Comparison of ENCODE assay signal across 9 mouse cellular contexts in genomic region chr7:112479116-112479515, GRCm38 (mm10). TPM values are rescaled to one million over a fixed set of nuclear protein-coding genes. Genes with fewer than 3 reads are reported as not detected.
DNase-seq lines count a peak whose midpoint lies in the region; ATAC-seq and TF ChIP-seq lines count a peak whose summit lies in the region.
"Had no signal": no experiment of that assay in that cellular context is flagged by ENCODE, and none has a peak within 500 bp of the region (broad histone marks: within the 10 kb centered on the region; RNA-seq: fewer than 3 reads in every experiment).

No protein-coding gene starts in this region.

- TF ChIP-seq CTCF in lung, embryonic 14.5 days (IDR thresholded peaks at IDR 0.05; ENCODE audit: low read depth): no peak

- 29% methylated on average over 6 of the region's 6 CpGs for WGBS in lung, embryonic 14.5 days

- no peak overlapping the region for H3K4me3 ChIP-seq in lung, embryonic 14.5 days (ENCODE audit: low read depth, low read length)

- H3K36me3 ChIP-seq in lung, embryonic 14.5 days (ENCODE audit: insufficient read depth): no peaks in the 10 kb centered on the region

- no peak overlapping the region for H3K4me2 ChIP-seq in lung, embryonic 14.5 days

- H3K9me3 ChIP-seq in lung, embryonic 14.5 days (ENCODE audit: low read depth, low read length): no peaks in the 10 kb centered on the region

- H3K9ac ChIP-seq in lung, embryonic 14.5 days: no peak overlapping the region

- H3K27ac ChIP-seq in lung, embryonic 14.5 days (ENCODE audit: low read depth): peak overlapping the region; percentile 67

- no peaks in the 10 kb centered on the region for H3K27me3 ChIP-seq in lung, embryonic 14.5 days (ENCODE audit: insufficient read depth, low read length)

- DNase-seq in urinary bladder, postnatal 14 days (ENCODE audit: low spot score): peak; percentile 65
- no peak for DNase-seq in urinary bladder, postnatal 10 days (ENCODE audit: low spot score)
- DNase-seq in heart, adult 8-10 months (ENCODE audit: low spot score): peak; percentile 67
- DNase-seq in kidney, postnatal 14 days: peak; percentile 77
- DNase-seq in lung, embryonic 14.5 days: peak; percentile 74
- DNase-seq in thymus, adult 18-20 months: no peak
- no peak for DNase-seq in embryo, embryonic 10 days (ENCODE audit: low spot score)
- DNase-seq in spleen, postnatal 36 days (ENCODE audit: low spot score in 2 of 2): no peak

- peaks cover 21% of the 10 kb centered on the region for H3K4me1 ChIP-seq in lung, embryonic 14.5 days (ENCODE audit: insufficient read depth)

- peak; percentile 67; the same call in 1 of the 2 replicates for ATAC-seq in lung, embryonic 14.5 days (ENCODE audit: insufficient read depth)

RNA-seq across cellular contexts. Expression of gene Parva, which starts 51.8 kb away (rescaled TPM):
- 10 to 100 TPM; 42.6 to 46.1 (median 44.5) TPM for total RNA-seq in heart, adult 8-10 months (2022)
- 102 and 105 TPM in 2 replicates for polyA plus RNA-seq in lung, embryonic 14.5 days (2014; fragmentation: Nextera tagmentation; extraction: Ambion mirVana)
- total RNA-seq: MEL had no signal

Comparison
In these comparisons a context has a peak if more than half of its experiments do, and no peak if none do; other contexts are left out.
1. DNase-seq: peak in urinary bladder, postnatal 14 days (single experiment), heart, adult 8-10 months (single experiment), kidney, postnatal 14 days (single experiment) and lung, embryonic 14.5 days (single experiment); none in urinary bladder, postnatal 10 days (single experiment), thymus, adult 18-20 months (0 of 2), embryo, embryonic 10 days (single experiment) and spleen, postnatal 36 days (0 of 2).